Mouse (Mus musculus): ENCODE measurements around the gene Sult2b1.

The Sult2b1 gene

GRCm38 (mm10) chr7:45770427-45771082, 13.9 kb downstream of the Sult2b1 start:
- DNase-seq (ENCODE audit: low read depth, low spot score) = no peak

GRCm38 (mm10) chr7:45767500-45767899, 17.0 kb downstream of the Sult2b1 start:
- DNase-seq (ENCODE audit: low read depth, low spot score) = no peak

GRCm38 (mm10) chr7:45766764-45767163, 17.7 kb downstream of the Sult2b1 start:
- DNase-seq (ENCODE audit: low read depth, low spot score) = no peak

- DNase-seq (ENCODE audit: low read depth, low spot score) = no peak
Observed at GRCm38 (mm10) chr7:45765995-45766394, 18.5 kb downstream of the Sult2b1 start.

GRCm38 (mm10) chr7:45760151-45760550, 24.3 kb downstream of the Sult2b1 start:
- DNase-seq (ENCODE audit: low read depth, low spot score) = no peak

- DNase-seq (ENCODE audit: low read depth, low spot score) = no peak
Observed at GRCm38 (mm10) chr7:45759400-45759799, 25.1 kb downstream of the Sult2b1 start.

- no peak for DNase-seq (ENCODE audit: low read depth, low spot score)
Observed at GRCm38 (mm10) chr7:45755703-45756102, 28.8 kb downstream of the Sult2b1 start.

GRCm38 (mm10) chr7:45750162-45750561, 34.3 kb downstream of the Sult2b1 start:
- DNase-seq (ENCODE audit: low read depth, low spot score) = no peak

GRCm38 (mm10) chr7:45749401-45749800, 35.1 kb downstream of the Sult2b1 start:
- DNase-seq (ENCODE audit: low read depth, low spot score) = no peak

- no peak for DNase-seq (ENCODE audit: low read depth, low spot score)
Observed at GRCm38 (mm10) chr7:45748110-45748509, 36.4 kb downstream of the Sult2b1 start.

- DNase-seq (ENCODE audit: low read depth, low spot score) = no peak
Observed at GRCm38 (mm10) chr7:45747450-45747849, 37.0 kb downstream of the Sult2b1 start.

- no peak for DNase-seq (ENCODE audit: low read depth, low spot score)
Observed at GRCm38 (mm10) chr7:45746518-45746917, 38.0 kb downstream of the Sult2b1 start.

GRCm38 (mm10) chr7:45744387-45744786, 40.1 kb downstream of the Sult2b1 start:
- no peak for DNase-seq (ENCODE audit: low read depth, low spot score)

- DNase-seq (ENCODE audit: low read depth, low spot score) = no peak
Observed at GRCm38 (mm10) chr7:45742338-45742737, 42.1 kb downstream of the Sult2b1 start.

GRCm38 (mm10) chr7:45741777-45742176, 42.7 kb downstream of the Sult2b1 start:
- DNase-seq (ENCODE audit: low read depth, low spot score) = no peak

- no peak for DNase-seq (ENCODE audit: low read depth, low spot score)
Observed at GRCm38 (mm10) chr7:45741308-45741707, 43.2 kb downstream of the Sult2b1 start.

GRCm38 (mm10) chr7:45739820-45740219, 44.6 kb downstream of the Sult2b1 start:
- DNase-seq (ENCODE audit: low read depth, low spot score) = no peak

- DNase-seq (ENCODE audit: low read depth, low spot score) = peak; percentile 62
Observed at GRCm38 (mm10) chr7:45739162-45739763, 45.2 kb downstream of the Sult2b1 start.

- no peak for DNase-seq (ENCODE audit: low read depth, low spot score)
Observed at GRCm38 (mm10) chr7:45733477-45733876, 51.0 kb downstream of the Sult2b1 start.

- peak; percentile 63 for DNase-seq (ENCODE audit: low read depth, low spot score)
Observed at GRCm38 (mm10) chr7:45730727-45731431, 53.6 kb downstream of the Sult2b1 start.

- DNase-seq (ENCODE audit: low read depth, low spot score) = no peak
Observed at GRCm38 (mm10) chr7:45727625-45728024, 56.8 kb downstream of the Sult2b1 start.

GRCm38 (mm10) chr7:45726419-45726818, 58.0 kb downstream of the Sult2b1 start:
- DNase-seq (ENCODE audit: low read depth, low spot score) = no peak

- DNase-seq (ENCODE audit: low read depth, low spot score) = no peak
Observed at GRCm38 (mm10) chr7:45725713-45726112, 58.8 kb downstream of the Sult2b1 start, which contains the start of gene Spaca4. Gene Spaca4, minus strand, starts transcription at chr7:45725813.

All from WW6 (cell line).